Mouse (Mus musculus) adrenal gland, postnatal 25 days (tissue): ENCODE measurements around the gene Plpp3. TPM values are rescaled to one million over a fixed set of nuclear protein-coding genes. Genes with fewer than 3 reads are reported as not detected.

ENCODE experiments used
- DNase-seq: peaks from one replicate; pipeline ENCODE4 v3.0.0; 2021; ENCODE audit warnings: mixed read lengths
- total RNA-seq: library from RNA; stranded (reverse); gene quantifications from 2 replicates; pipeline ENCODE4 v1.2.3, GENCODE M21; 2021

Plpp3 gene
- total RNA-seq, 1 experiment from 2014 or later: 406 TPM

DNA sequence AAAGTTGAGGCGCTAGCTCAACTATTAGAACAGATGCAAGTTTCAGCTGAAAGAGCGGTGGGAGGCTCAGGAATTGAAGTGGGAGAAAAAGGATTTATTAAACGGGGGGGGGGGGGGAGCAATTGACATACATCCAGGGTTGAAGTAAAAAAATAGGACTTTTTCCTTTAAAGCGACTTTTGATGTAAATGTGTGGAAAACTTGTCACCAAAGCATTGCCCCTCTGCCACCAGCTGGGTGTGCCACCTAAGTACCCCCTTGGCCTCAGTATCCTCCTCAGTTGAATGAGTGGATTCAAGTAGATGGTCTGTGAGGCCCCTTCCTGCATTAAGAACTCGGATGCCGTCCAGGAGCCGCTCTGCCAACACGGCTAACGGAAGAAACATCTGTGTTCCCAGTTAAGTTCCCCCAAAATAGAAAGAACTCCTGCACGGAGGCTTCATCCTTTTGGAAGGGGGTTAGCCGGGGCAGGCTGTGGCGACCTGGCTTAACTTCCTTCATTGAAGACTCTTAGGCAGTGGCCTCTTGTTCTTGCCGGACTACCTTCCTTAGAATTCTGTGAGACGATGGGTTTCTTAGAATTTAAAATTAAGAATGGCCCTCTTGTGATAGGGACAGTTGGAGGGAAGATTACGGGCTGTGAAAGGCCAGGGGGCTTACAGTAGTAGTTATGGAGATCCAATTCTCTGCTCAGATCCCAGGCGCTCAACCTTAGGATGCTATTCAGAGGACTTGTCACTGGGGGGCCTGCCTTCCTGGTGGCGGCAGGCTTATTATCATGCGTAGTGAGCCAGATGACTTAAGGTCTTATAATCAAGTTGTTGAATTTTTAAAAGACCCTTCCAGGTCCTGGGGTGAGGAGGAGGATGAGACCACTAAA is 1.7 kb downstream of the Plpp3 start:
- DNase-seq: no peak

DNA sequence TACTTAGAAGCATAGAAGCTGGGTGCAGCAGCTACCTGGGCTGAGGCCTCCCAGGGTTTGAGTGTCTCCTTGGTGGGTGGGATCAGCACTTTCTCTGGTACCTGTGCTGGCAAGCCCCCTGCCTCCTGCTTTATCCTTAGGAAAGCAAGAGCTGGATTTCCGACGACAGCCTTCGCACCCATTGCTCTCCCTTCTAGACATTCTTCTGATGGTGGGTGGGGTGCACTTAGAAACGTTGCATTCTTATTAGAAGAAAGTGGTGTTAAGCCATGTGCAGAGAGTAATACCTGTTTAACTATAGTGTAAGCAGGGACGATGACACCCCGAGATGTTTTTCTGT is 2.4 kb downstream of the Plpp3 start:
- no peak for DNase-seq

DNA sequence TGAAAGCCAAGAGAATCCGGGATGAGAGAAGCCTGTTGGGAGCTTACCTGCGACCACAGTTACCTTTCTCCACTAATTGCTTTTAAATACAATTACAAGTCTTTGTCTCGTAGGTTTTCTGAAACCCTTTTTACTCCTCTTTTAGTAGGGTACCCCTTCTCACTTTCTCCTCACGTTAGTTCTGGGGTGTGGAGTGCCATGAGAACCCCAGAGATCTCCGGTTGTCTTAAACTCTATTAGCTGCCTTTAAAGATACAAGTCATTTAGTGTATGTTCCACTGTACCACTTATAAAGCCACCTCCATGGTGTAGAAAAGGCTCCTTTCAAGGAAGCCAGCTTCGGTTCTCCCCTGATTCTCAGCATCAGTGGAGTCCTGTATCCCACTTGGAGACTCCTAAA is 3.3 kb downstream of the Plpp3 start:
- no peak for DNase-seq

DNA sequence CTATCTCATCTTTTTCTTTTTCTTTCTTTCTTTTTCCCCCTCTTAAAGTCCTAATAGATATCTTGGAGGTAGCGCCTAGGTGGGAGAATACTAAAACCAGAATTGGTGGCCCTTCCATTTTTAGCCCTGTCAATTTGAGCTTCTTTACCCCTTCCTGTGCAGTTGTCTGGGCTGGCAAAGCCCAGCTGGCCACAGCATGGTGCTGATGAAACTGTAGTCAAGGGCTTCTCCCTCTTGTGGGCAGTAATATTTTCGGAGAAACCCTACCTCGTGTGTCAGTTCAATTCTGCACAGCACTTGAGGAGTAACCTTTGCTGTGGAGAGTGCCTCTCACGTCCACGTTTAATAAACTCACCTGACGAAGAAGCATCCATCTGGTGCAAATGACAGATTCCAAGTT is 4.9 kb downstream of the Plpp3 start:
- DNase-seq: no peak

DNA sequence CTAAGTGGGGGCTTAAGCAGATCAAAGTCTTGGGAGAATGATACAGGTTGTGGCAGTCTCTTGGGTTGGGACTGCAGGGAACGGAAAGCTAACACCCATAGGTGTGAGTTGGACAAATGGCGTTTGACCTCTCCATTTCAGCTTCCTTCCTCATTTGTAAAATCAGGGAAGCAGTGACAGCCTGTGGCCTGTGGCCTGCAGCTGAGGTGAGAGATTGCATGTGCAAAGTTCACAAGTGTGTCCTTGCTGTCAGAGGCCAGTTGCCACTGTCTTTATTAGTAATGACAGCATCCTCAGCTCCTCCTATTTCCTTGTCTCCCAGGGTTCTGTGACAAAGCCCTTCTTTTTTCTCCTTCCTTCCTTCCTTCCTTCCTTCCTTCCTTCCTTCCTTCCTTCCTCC is 5.5 kb downstream of the Plpp3 start:
- DNase-seq: no peak

DNA sequence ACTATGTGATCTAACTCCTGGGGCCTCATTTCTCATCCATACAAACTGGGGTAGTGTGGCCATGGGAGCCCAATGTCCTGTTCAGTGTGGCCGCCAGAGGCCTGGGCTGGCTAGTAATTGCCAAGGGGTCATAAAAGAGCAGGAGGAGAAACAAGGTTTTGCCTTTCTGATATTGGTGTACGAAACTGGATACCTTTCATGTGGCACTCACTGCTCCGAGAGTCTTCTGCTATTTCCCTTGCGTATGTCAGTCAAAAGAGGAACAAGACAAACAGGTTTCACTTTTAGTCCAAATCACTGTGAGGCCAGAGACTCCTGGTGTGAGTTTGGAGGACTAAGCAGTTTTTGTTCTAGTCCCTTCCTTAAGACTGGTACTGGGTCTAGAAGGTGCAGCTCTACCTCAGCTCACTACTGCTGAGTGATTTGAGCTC is 6.8 kb downstream of the Plpp3 start:
- DNase-seq: no peak

DNA sequence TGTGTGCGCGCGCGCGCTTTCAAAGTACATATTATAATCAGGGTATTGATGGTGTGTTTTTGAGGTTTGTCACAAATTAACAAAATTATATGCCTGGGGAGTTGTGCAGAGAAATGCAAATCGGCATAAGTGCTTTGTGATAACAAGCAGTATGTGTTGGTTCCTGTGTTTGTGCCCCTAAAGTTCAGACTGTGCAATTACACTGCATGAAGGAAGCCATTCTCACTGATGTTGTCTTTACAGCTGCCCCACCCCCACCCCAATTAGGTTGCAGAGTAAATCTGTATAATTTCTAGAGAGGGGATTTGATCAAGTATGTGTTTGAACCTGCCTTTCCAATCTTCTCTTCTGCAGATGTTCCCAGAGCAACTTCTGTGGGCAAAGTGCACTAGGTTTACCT is 7.8 kb downstream of the Plpp3 start:
- DNase-seq: no peak

DNA sequence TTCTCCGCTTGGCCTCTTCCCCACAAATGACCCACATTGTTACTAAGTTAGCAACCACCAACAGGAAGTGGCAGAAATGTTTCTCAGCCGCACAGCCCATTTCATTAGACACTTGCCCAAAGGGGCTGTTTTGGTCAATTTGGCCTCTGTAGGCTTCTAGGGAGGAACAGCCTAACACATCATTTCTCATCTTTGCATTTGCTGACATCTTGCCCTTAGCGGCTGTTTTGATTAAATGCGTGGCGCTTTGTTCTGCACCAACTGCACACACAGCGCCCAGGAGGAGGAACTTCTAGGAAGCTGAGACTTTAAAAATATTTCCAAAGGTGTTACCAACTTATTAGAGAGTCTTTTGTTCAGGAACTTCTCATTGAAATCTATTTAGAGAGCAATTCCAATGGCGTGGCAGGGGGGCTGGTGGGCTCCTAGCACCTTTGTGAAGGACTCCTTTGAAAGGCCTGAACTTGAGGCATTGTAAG is 12.0 kb downstream of the Plpp3 start:
- DNase-seq: no peak

DNA sequence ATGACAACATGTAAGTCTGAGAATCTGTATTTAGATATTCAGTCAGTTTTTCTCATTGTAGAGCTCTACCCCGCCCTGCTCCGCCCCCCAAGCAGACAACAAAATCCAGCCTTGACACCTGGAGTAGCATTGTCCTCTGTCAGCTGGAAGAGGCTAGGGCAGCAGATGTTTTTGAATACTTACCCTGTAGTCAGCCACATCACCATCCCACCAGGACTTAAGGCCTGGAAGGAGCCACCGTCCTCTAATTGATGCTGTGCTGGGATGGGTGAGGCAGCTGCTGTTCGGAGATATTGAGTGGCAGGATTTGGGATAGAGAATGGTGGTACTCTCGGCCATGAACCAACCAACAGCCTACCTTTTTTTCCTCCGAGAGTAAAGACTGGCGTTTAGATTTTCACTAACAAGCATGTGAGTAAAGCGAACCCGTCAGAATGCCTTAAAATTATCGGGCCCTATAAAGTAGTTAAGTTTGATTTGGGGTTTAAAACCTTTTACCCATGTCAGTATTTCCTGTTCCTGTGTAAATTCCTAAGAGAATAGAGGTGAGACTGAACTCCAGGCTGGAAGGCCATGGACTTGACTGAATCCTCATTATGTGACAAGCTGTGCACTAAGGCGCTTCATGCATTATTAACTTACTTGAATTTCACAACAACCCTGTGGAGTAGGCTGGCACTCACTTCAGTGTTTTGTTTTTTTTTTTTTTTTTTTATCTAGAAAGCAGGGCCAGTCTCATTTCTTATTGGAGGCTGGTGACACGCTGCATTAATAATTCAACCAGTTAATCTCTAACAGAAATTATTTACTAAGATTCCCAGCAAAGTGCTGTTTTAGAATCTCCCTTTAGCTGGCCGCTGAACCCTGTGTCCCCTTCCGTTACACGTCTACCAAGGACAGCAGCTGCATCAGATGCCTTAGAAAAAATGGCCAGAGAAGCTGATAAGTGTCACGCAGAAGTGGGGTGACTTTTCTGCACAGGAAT is 13.0 kb downstream of the Plpp3 start:
- no peak for DNase-seq

DNA sequence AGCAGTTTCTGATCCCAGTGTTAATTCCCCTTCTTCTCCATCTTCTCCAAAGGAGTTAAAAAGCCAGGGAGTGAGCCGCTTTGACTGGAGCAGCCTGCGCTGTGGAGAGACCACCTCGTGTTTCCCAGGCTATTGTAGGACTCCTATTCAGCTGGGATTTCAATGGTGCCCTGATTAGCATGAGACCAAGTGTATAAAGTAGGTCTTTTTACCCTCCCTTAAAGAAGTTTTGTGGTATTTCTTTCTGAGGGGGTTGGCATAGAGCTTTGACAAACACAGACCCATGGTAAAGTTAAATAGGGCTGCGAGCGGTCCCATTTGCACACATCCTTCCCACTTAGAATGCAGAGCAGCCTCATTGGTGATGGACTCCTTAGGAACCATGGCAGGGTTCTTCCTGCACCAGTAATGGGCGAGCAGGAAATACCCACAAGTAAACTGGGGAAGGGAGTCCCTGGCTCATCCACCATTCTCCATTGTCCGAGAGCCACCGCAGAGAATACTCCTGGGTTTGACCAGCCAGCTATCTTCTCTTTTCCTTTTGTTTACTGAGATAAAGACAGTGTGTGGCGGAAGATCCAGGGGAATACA is 13.8 kb downstream of the Plpp3 start:
- no peak for DNase-seq

DNA sequence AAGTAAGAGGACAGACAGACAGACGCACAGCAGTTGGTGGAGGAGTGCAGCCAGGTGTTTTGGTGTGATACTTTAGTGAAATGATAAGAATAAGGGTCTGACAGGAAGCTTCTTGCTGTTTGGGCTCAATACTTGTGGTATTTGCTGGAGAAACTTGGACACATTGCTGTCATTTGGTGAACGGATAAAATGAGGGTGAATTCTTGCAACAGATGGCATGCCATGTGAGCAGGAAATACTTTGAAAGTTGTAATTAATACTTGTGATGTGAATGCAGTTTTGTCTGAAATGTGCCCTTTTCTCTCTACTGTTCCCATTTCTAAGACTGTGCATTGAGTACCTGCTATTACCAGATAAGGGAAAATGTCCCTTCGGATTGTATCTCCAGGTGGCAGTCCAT is 14.3 kb downstream of the Plpp3 start:
- DNase-seq: no peak

DNA sequence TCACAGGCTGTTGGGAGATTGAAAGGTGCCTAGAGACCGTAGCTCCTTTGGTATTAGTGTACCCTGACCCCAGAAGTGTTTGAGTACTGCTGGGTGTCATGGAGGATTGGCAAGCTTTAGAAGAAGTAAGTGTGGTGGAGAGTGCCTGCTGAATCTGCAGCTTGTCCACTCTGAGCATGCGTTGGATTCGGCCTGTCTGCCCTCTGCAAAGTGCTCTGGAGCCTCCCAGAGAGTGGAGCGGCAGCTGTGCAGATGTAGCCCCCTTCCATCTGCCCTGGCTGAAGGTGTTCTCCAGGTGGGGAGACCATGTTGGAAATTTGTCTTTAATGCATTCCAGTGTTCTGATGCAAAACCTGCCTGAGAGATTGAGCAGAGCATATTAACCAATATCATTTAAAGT is 17.6 kb downstream of the Plpp3 start:
- DNase-seq: no peak

DNA sequence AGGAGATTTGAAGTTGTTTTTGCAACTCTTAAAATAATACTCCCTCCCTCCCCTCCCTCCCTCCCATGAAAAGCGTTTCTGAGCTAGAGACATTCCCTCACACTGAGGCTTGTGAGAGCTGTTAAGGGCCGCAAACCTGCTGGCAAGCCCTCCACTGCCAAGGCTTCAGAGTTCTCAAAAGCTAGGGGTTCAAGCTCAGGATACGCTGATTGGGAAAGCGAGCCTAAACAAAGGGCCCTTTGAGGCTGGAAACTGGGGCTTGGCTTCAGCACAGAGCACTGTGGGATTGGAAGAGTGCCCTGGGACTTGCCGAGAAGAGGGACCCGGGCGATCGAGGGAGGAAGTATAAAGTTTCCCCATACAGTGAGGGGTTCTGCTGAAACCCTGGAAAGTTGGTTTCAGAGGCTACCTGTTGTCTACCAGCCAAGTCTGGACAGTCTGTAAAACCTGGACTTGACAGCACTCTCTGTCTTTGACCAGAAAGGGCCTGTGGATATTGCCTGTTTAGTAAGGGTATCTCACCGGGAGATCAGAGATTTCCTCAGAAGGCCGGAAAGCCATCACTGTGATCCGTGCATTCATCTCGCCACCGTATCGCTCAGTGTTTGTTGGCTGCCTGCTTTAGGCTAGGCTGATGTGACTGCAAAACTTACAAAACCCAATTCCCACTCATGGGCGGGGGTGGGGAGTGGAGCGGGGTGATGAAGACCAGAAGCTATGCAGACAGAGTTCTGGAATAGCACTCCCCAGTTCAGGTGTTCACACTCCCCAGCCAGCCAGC is 18.3 kb downstream of the Plpp3 start:
- DNase-seq: no peak

DNA sequence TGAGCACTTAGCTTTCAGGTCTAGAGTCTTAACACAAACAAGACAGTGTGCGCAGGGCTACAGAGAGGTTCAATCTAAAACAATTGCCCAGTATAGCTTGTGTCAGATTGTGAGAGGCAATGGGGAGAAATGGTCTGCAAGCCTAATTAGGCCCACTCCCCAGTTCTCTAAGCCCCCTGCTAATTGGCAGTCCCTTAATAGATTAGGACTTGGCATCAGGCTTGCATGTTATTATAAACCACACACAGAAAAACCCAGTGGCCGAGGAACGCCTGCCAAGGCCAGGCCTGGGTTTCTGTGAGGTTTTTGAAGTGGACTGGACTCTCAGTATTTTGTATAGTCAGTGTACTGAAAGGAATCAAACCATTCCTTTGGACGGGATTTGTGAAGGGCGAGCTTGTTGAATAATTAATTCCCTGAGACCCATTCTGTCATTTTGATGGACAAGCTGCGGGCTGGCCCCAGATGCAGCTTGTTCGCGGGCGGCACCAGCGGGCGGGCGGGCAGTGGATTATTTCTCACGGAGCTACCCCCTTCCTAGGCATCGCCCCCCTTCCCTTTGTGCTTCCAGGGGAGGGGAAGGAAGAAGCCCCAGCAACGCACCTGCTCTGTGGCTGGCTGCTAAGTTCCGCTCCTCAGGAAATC is 24.0 kb downstream of the Plpp3 start:
- no peak for DNase-seq

DNA sequence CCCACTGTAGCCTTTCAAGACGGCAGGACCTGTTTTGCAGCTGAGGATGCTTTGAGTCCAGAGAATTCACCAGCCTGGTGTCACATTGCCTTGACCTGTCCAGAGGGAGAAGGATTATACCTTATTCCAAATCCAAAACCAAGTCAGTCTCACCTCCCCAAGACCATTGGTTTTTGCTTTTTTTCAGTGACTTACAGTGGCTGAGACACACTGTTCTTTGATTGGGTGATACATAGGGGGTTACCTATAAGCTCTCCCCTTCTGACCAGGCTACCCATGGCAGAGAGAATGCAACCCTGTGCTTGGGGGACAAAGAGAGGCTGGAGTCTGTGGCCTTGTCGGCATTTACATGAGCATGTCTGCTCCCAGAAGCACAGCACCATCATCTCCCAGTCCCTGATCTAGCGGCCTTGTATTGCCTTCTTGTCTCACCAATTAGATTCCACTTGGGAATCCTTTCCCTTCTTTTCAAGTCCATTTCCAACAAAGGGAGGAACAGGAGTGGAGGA is 24.6 kb downstream of the Plpp3 start:
- DNase-seq: no peak

DNA sequence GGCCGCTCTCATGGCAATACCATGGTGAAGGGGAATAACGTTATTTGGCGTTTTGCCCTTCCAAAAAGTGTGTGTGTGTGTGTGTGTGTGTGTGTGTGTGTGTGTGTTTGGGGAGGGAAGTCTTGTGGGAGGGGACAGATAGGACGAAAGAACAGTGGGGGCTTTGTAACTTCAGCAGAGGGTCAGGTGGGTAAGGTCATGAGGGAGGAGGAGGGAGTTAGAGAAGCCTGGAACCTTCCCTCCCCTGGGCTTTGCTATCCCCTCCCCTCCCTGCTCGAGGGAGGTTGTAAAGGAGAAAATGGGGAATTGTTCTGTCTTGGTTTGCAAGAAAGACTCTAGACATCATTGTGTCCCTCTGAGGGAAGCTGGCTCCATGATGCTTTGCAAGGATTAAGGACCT is 25.1 kb downstream of the Plpp3 start:
- no peak for DNase-seq

DNA sequence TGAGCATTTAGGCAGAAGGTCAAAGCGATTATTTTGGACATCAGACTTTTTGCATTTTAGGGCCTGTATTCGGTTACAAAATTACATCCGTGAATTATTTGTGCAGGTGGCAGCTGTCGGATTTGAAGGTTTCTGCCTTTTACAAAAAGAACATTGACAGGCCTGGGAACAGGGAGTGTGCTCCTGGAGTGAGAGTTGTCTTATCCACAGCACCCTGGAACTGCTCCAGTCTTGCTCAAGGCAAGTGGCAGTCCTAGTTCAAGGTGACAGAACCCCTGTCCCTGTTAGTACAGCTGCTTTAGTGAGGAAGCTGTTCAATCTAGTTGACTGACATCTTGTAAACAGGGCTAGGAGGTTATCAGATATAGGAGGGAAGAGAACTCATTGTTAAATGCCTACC is 27.3 kb downstream of the Plpp3 start:
- DNase-seq: no peak

DNA sequence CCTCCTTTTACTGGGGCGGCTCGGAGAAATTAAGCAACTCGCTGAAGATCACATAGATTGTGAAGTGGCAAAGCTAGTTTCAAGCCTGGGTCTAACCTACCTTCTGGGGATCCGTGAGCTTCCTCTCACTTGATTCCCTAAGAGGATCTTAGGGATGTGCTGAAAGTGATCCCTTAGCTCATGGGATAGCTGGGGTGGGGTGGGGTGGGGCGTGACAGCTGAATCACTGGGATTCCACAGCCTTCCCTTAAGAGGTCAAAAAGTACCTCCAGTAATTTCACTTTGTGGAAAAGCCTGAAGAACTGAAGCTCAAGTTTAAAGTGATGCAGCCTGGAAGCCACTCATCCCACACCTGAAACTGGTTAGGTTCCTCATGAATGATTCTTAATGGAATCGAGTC is 27.8 kb downstream of the Plpp3 start:
- DNase-seq: no peak

DNA sequence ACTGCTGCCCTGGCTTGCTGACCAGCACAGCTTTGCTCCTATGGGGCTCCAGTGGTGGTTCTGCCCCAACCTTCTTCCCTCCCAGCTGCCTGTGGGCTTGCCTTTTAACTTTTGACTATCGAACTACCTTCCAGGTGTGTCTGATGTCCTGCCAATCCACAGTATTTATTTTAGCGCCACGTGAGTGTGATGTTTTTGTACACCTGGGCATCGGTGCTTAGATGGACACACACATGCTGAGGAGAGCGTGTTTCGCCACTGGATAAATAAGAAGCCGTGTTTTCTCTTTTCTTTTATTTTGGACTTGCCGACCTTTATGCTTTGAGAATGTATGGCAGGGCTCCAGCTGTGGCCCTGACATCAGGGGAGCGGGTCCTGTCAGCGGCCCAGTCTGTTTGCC is 29.5 kb downstream of the Plpp3 start:
- DNase-seq: no peak

DNA sequence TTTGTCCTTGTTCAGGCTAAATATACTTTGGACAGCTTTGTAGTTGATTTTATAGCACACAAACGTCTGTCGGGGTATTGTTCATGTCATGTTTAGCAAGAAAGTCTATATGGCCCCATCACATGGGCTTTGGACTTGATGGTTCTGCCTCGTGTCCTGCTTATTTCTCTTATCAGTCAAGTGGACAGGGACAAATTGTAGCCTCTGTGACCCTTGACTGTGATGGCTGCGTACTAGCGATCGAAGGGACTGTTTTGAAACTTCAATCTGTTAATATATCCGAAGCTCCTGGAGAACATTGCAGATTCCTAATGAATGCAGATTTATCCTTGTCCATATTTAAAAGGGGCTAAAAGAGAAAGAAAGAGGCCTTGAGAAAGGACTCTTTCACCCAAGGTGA is 30.7 kb downstream of the Plpp3 start:
- DNase-seq: no peak

DNA sequence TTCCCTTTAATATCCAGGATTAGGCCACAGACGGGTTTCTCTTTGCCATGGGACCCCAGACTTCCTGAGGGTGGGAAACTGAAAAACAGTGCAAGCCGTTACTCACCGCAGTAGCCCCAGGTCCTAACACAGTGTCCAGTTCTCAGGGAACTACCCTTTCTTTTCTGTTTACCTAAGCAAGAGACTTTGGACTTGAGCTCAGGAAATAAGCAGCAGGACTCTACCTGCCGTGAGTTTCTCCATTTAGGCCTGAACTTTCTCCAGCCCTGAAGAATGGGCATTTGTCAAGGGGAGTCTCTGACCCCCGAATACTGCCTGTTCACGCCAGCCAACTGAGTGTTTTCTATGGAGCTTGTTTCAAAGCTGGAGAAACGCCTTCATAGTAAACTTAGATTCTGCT is 31.7 kb downstream of the Plpp3 start:
- DNase-seq: no peak
